Comparison of ENCODE assay signal across 21 mouse cellular contexts in genomic region chr8:108888924-108889323, GRCm38 (mm10).
DNase-seq lines count a peak whose midpoint lies in the region; ATAC-seq and TF ChIP-seq lines count a peak whose summit lies in the region.
"Had no signal": no experiment of that assay in that cellular context is flagged by ENCODE, and none has a peak within 500 bp of the region (broad histone marks: within the 10 kb centered on the region; RNA-seq: fewer than 3 reads in every experiment).

No protein-coding gene starts in this region.

- H3K9me3 ChIP-seq in hindbrain, embryonic 14.5 days (ENCODE audit: control insufficient read depth, low read length), result no peaks in the 10 kb centered on the region
- no peaks in the 10 kb centered on the region for H3K9me3 ChIP-seq in hindbrain, postnatal 0 days (ENCODE audit: low read length)
- no peaks in the 10 kb centered on the region for H3K9me3 ChIP-seq in hindbrain, embryonic 16.5 days (ENCODE audit: control insufficient read depth, low read length)
- no peaks in the 10 kb centered on the region for H3K9me3 ChIP-seq in midbrain, embryonic 10.5 days (replicated peaks)
- no peaks in the 10 kb centered on the region for H3K9me3 ChIP-seq in midbrain, postnatal 0 days (ENCODE audit: low read length)
- H3K9me3 ChIP-seq: forebrain, embryonic 10.5 days; limb, embryonic 15.5 days had no signal

- H3K4me3 ChIP-seq in hindbrain, embryonic 14.5 days (replicated peaks; ENCODE audit: low read length), result no peak overlapping the region
- H3K4me3 ChIP-seq in hindbrain, postnatal 0 days (ENCODE audit: low read length), result no peak overlapping the region
- no peak overlapping the region for H3K4me3 ChIP-seq in hindbrain, embryonic 16.5 days (ENCODE audit: low read length)
- no peak overlapping the region for H3K4me3 ChIP-seq in midbrain, embryonic 10.5 days
- no peak overlapping the region for H3K4me3 ChIP-seq in midbrain, postnatal 0 days (ENCODE audit: low read depth, low read length)
- H3K4me3 ChIP-seq: heart, adult 2 months; limb, embryonic 15.5 days had no signal

- peaks cover 8% of the 10 kb centered on the region; the same call in 1 of the 2 replicates for H3K36me3 ChIP-seq in hindbrain, embryonic 14.5 days (replicated peaks; ENCODE audit: control insufficient read depth, insufficient read depth)
- H3K36me3 ChIP-seq in hindbrain, postnatal 0 days (ENCODE audit: insufficient read depth, low read length), result no peaks in the 10 kb centered on the region
- no peaks in the 10 kb centered on the region for H3K36me3 ChIP-seq in hindbrain, embryonic 16.5 days (ENCODE audit: control insufficient read depth, insufficient read depth, low read length)
- H3K36me3 ChIP-seq in midbrain, embryonic 10.5 days, result peaks cover 10% of the 10 kb centered on the region
- H3K36me3 ChIP-seq in midbrain, postnatal 0 days (ENCODE audit: insufficient read depth, low read length), result no peaks in the 10 kb centered on the region
- H3K36me3 ChIP-seq: limb, embryonic 15.5 days had no signal

- peaks cover 43% of the 10 kb centered on the region for H3K4me1 ChIP-seq in hindbrain, embryonic 14.5 days (replicated peaks; ENCODE audit: control insufficient read depth, insufficient read depth, low read length)
- H3K4me1 ChIP-seq in hindbrain, postnatal 0 days (ENCODE audit: insufficient read depth, low read length), result peaks cover 15% of the 10 kb centered on the region
- peaks cover 29% of the 10 kb centered on the region for H3K4me1 ChIP-seq in hindbrain, embryonic 16.5 days (ENCODE audit: control insufficient read depth, insufficient read depth, low read depth, low read length)
- peaks cover 62% of the 10 kb centered on the region for H3K4me1 ChIP-seq in midbrain, embryonic 10.5 days
- H3K4me1 ChIP-seq in midbrain, postnatal 0 days (ENCODE audit: insufficient read depth, low read length), result peaks cover 9% of the 10 kb centered on the region; the same call in 1 of the 2 replicates

- no peak overlapping the region for H3K4me2 ChIP-seq in hindbrain, embryonic 14.5 days (replicated peaks)
- H3K4me2 ChIP-seq in hindbrain, postnatal 0 days (ENCODE audit: low read depth, low read length), result no peak overlapping the region
- peak overlapping the region; percentile 21; the same call in 1 of the 2 replicates for H3K4me2 ChIP-seq in hindbrain, embryonic 16.5 days (ENCODE audit: low read length)
- H3K4me2 ChIP-seq in midbrain, postnatal 0 days (ENCODE audit: low read depth, low read length, poor library complexity, severe bottlenecking), result no peak overlapping the region
- H3K4me2 ChIP-seq: limb, embryonic 15.5 days had no signal

- no peaks in the 10 kb centered on the region for H3K27me3 ChIP-seq in hindbrain, embryonic 14.5 days (ENCODE audit: control insufficient read depth, insufficient read depth, low read length)
- no peaks in the 10 kb centered on the region for H3K27me3 ChIP-seq in hindbrain, postnatal 0 days (ENCODE audit: insufficient read depth, low read length)
- no peaks in the 10 kb centered on the region for H3K27me3 ChIP-seq in hindbrain, embryonic 16.5 days (replicated peaks; ENCODE audit: control insufficient read depth, insufficient read depth, low read length)
- peaks cover 12% of the 10 kb centered on the region; the same call in 1 of the 2 replicates for H3K27me3 ChIP-seq in midbrain, embryonic 10.5 days (ENCODE audit: low read depth, poor library complexity, severe bottlenecking)
- no peaks in the 10 kb centered on the region for H3K27me3 ChIP-seq in midbrain, postnatal 0 days (ENCODE audit: insufficient read depth, low read length)
- H3K27me3 ChIP-seq: limb, embryonic 15.5 days had no signal

- H3K27ac ChIP-seq in hindbrain, embryonic 14.5 days, result peak overlapping the region; percentile 63; the same call in 1 of the 2 replicates
- no peak overlapping the region for H3K27ac ChIP-seq in hindbrain, postnatal 0 days
- no peak overlapping the region for H3K27ac ChIP-seq in hindbrain, embryonic 16.5 days (ENCODE audit: low read depth, low read length)
- 0 out of 2 replicates have a peak overlapping the region, but pooled peaks have one; percentile 55 for H3K27ac ChIP-seq in midbrain, embryonic 10.5 days (replicated peaks)
- H3K27ac ChIP-seq in midbrain, postnatal 0 days (ENCODE audit: low read depth, low read length), result peak overlapping the region; percentile 32; the same call in 1 of the 2 replicates
- H3K27ac ChIP-seq: forebrain, embryonic 10.5 days; heart, adult 2 months; kidney, postnatal 0 days; limb, embryonic 15.5 days had no signal

- 59% methylated on average over 4 of the region's 4 CpGs for whole genome bisulfite sequencing in hindbrain, embryonic 14.5 days
- 60% methylated on average over 4 of the region's 4 CpGs for WGBS in hindbrain, postnatal 0 days
- 54% methylated on average over 4 of the region's 4 CpGs for WGBS in hindbrain, embryonic 16.5 days
- WGBS in midbrain, embryonic 10.5 days, result 37% methylated on average over 4 of the region's 4 CpGs
- 25% methylated on average over 4 of the region's 4 CpGs for WGBS in midbrain, postnatal 0 days

- H3K9ac ChIP-seq in hindbrain, embryonic 14.5 days, result no peak overlapping the region
- H3K9ac ChIP-seq in hindbrain, postnatal 0 days (replicated peaks; ENCODE audit: low read length), result no peak overlapping the region
- H3K9ac ChIP-seq in hindbrain, embryonic 16.5 days (ENCODE audit: low read depth, low read length), result no peak overlapping the region
- H3K9ac ChIP-seq in midbrain, postnatal 0 days (replicated peaks; ENCODE audit: low read length, poor library complexity, severe bottlenecking), result no peak overlapping the region
- H3K9ac ChIP-seq: limb, embryonic 15.5 days had no signal

- ATAC-seq in hindbrain, embryonic 14.5 days (ENCODE audit: low FRiP score), result no peak
- ATAC-seq in hindbrain, postnatal 0 days, result no peak
- ATAC-seq in hindbrain, embryonic 16.5 days, result no peak
- no peak for ATAC-seq in midbrain, postnatal 0 days (ENCODE audit: low FRiP score)
- ATAC-seq: intestine, embryonic 16.5 days; lung, postnatal 0 days had no signal

- TF ChIP-seq CTCF in hindbrain, postnatal 0 days (IDR thresholded peaks at IDR 0.05; ENCODE audit: low read depth), result no peak
- TF ChIP-seq CTCF in midbrain, postnatal 0 days (IDR thresholded peaks at IDR 0.05), result no peak

- no peak for DNase-seq in hindbrain, embryonic 14.5 days (ENCODE audit: low spot score)
- no peak for DNase-seq in hindbrain, postnatal 0 days (ENCODE audit: low spot score)
- no peak for DNase-seq in midbrain, embryonic 10.5 days (ENCODE audit: low spot score)
- no peak for DNase-seq in midbrain, postnatal 0 days (ENCODE audit: low spot score)
- no peak for DNase-seq in urinary bladder, postnatal 4 days (ENCODE audit: low spot score in 2 of 2)
- DNase-seq in adrenal gland, postnatal 25 days, result no peak
- DNase-seq: adrenal gland, adult 2 months; cerebellum, adult 11-12 months; cerebellum, postnatal 14 days; embryo, embryonic 11 days; gastrocnemius, postnatal 25 days; heart, adult 2 months; heart, postnatal 36 days; retina, postnatal 1 day; thymus, postnatal 25 days had no signal

Comparison
In these comparisons a context has a peak if more than half of its experiments do, and no peak if none do; other contexts are left out.
1. H3K27ac ChIP-seq: peak in hindbrain, embryonic 14.5 days (single experiment), midbrain, embryonic 10.5 days (single experiment) and midbrain, postnatal 0 days (single experiment); none in hindbrain, postnatal 0 days (single experiment) and hindbrain, embryonic 16.5 days (single experiment).